Mouse (Mus musculus): ENCODE results near the gene Fbxl16.

The Fbxl16 gene

DNA sequence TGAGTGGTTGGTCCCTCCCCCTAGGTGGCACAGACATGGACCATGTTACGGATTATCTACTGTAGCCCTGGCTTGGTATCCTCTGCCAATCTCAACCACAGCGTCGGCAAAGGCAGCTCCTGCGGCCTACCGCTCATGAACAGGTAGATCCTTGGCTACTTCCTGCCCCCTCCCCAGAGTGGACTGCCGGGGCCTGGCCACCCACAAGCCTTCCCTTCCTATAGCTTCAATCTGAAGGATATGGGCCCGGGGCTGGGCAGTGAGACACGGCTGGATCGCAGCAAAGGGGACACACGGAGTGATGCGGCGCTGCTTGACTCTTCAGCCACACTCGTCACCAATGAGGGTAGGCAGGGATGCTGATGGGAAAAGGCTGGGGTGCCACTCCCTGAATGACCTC lies 18.1 kb downstream of the Fbxl16 start:
- intact Hi-C loops (cut with DNase I), result no loop called here

DNA sequence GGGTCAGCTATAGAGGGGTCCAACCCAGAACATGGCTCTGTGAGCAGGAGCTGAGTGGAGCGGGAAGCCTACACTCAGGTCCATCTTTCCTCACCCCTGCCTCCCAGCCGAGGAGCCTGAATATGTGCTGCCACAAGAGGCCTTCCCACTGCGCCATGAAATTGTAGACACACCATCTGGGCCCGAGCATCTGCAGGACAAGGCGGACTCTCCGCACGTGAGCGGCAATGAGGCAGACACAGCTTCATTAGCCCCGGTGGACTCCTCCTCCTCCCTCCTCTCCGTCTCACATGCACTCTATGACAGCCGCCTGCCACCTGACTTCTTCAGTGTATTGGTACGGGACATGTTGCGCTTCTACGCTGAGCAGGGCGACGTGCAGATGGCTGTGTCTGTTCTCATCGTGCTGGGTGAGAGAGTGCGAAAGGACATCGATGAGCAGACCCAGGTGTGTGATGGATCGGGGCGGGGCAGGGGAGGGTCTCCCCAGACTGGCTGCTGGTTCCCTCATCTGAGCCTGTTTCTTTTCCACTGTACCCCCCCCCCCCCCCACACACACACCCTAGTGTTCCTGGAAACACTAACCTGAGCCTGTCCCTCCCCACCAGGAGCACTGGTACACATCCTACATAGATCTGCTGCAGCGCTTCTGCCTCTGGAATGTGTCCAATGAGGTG lies 18.8 kb downstream of the Fbxl16 start:
- intact Hi-C loops (cut with DNase I), result no loop called here

GRCm38 (mm10) chr17:25828223-25828594 lies 19.3 kb downstream of the Fbxl16 start:
- intact Hi-C loops (cut with DNase I), result no loop called here

DNA sequence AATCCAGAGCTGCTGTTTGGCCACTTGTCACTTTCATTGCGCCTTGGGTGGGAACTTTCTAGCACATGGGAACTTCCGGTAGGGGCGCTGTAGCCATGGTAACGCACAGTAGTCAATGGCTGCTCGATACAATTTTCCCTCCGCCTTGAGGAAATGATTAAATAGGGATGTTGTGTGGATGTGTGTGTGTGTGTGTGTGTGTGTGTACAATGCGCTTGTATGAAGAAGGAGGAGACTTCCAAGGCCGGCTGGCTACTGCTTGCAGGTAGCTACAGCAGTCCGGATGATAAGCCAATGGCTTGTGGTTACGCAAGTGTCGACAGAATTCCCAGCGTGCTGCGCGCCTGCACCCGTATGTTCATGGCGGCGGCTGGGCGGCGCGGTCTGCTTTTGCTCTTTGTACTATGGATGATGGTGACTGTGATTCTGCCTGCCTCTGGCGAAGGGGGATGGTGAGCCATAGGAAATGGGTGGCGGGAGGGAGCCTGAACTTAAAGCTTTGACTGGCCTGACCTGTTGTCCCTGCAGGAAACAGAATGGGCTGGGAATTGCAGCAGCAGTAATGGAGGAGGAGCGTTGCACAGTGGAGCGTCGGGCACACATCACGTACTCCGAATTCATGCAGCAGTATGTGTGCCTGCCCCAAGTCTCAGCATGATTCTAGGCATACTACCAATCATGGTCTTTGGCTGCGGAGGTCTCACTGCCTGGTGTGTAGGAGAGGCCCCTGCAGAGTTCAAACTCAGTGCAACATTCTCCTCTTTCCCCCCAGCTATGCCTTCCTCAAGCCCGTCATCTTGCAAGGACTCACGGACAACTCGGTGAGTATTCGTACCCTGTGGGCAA lies 20.1 kb downstream of the Fbxl16 start, which contains the start of gene Jmjd8:
Gene Jmjd8 (plus strand): TSS at position 156 of the 846 bp plus-strand sequence.
- intact Hi-C loops (cut with DNase I), result no loop called here

DNA sequence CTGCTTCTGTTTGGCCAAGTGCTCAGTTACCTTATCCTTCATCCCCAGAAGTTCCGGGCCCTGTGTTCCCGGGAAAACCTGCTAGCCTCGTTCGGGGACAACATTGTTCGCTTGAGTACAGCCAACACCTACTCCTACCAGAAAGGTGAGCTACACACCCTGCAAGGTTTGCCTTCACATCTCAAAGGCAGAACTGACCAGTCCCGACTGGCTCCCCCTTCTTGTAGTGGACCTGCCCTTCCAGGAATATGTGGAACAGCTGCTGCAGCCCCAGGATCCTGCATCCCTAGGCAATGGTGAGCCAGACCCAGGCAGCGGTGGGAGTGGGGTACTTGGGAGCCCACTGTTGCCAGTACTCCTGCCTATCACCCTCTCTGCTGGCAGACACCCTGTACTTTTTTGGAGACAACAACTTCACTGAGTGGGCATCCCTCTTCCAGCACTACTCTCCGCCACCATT lies 20.7 kb downstream of the Fbxl16 start:
- intact Hi-C loops (cut with DNase I), result no loop called here

DNA sequence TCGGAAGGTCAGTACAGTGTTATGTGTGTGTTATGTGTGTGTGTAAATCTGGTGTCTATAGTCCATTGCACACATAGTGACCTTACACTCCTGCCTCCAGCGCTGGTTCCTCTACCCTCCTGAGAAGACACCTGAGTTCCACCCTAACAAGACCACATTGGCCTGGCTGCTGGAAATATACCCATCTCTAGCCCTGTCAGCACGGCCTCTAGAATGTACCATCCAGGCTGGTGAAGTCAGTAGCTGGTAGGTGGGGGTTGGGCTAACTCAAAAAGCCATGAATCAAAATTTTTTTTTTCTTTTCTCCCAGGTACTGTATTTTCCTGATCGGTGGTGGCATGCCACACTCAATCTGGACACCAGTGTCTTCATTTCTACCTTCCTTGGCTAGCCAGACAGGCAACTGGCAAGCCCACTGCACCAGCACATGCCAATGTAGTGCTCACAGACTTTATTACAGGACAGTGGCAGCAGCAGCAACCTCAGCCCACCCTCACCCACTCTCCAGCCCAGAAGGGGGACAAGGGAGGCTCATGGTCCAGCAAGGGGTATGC lies 21.4 kb downstream of the Fbxl16 start:
- intact Hi-C loops (cut with DNase I), result no loop called here

GRCm38 (mm10) chr17:25830806-25831431 lies 22.0 kb downstream of the Fbxl16 start:
- intact Hi-C loops (cut with DNase I), result no loop called here

GRCm38 (mm10) chr17:25831451-25832281 lies 22.8 kb downstream of the Fbxl16 start:
- intact Hi-C loops (cut with DNase I), result no loop called here

- intact Hi-C loops (cut with DNase I), result no loop called here
Observed at GRCm38 (mm10) chr17:25832436-25833290, 23.8 kb downstream of the Fbxl16 start.

DNA sequence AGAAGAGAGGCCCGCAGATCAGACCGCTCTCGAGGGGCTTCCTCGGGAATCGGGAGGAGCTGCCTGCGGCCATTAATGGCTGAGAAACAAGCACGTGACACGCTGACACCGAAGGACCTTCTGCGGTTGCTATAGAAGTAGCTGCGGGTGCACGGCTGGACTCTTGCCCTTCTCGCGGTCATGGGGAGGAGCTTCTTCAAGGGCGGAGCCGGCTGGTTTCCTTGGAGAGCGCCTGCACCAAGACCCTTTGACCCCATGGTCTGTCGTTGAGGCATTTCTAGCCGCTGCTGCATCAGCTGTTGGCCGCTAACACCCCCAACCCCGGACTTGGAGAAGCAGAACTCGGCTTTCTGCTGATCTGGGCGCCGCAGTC lies 24.4 kb downstream of the Fbxl16 start, which contains the start of gene Stub1:
Gene Stub1 (minus strand): TSS at position 114 of the 373 bp plus-strand sequence.
- intact Hi-C loops (cut with DNase I), result no loop called here

- intact Hi-C loops (cut with DNase I), result no loop called here
Observed at GRCm38 (mm10) chr17:25833961-25834594, 25.2 kb downstream of the Fbxl16 start.

- intact Hi-C loops (cut with DNase I), result no loop called here
Observed at GRCm38 (mm10) chr17:25834595-25835222, 25.8 kb downstream of the Fbxl16 start.

- intact Hi-C loops (cut with DNase I), result no loop called here
Observed at GRCm38 (mm10) chr17:25835301-25835700, 26.4 kb downstream of the Fbxl16 start.

GRCm38 (mm10) chr17:25835816-25836215 lies 26.9 kb downstream of the Fbxl16 start:
- intact Hi-C loops (cut with DNase I), result loop anchor here (2.0 kb wide), 1 partner anchor 31 kb away; no protein-coding TSS in a partner anchor

DNA sequence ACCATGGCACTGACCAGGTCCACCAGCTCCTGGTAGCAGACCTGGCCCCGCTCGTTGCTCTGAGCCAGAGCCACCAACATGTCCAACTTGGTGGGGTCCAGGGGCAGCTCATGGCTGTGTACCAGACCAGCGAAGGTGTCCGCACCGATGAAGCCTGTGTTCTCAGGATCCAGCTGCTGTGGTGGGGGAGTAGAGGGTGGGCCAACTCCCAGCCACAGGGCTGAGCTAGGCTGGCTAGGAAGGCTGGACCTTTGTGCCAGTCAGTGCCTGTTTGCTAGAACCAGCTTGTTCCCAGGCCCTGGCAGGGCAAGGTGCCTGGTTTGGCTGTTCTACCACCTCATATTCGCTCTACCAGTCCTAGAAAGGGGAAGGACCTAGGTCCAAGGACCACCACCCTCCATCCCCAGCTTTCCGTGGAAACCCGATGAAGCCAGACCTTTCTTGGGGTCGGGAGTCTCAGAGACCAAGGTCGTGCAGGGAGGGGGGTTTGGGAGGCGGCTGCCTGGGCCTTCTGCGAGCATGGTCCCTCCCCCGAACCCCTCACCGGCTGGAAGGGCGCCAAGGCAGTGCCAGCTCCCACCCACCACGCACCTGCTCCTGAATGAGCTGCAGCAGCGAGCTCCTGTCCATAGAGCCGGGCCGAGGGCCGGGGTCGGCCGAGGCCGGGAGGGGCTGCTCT lies 27.7 kb downstream of the Fbxl16 start:
- intact Hi-C loops (cut with DNase I), result loop anchor here (2.0 kb wide), 1 partner anchor 30 kb away; no protein-coding TSS in a partner anchor

- intact Hi-C loops (cut with DNase I), result loop anchor here (2.0 kb wide), 1 partner anchor 30 kb away; no protein-coding TSS in a partner anchor
Observed at GRCm38 (mm10) chr17:25837076-25837410, 28.2 kb downstream of the Fbxl16 start, which contains the start of gene Rhbdl1. Gene Rhbdl1, minus strand, starts transcription at chr17:25837295.

DNA sequence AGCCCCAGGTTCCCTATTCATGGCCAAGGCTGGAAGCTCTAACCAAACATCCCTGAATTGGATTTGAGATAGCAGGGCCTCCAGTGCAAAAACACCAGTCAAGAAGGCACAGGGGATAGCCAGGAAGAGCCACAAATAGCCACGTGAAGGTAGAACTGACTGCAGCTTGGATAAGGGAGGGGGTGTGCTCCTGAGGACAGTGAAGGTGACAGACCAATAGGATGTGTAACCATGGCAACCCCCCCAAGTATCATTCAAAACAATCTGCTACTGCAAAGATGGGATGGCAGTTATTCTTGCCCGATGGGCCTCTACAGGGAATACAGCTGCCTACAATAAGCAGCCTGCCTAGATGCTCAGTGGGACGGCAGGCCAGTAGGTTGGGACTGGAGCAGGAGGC lies 28.6 kb downstream of the Fbxl16 start:
- intact Hi-C loops (cut with DNase I), result loop anchor here (2.0 kb wide), 1 partner anchor 29 kb away; no protein-coding TSS in a partner anchor

GRCm38 (mm10) chr17:25838904-25839303 lies 30.0 kb downstream of the Fbxl16 start:
- intact Hi-C loops (cut with DNase I), result no loop called here
